Mouse (Mus musculus) WW6 (cell line): ENCODE measurements at regions not wholly inside any gene's neighbourhood (a gene's known extent, or its start where the extent isn't known, plus 50 kb on each side); places are given as distances from the start of the nearest gene placed in this dataset.

ENCODE experiments used
- DNase-seq: peaks from one replicate; pipeline ENCODE4 v3.0.0-alpha.2; 2013; ENCODE audit warnings: low read depth, low spot score

- peak; percentile 11 for DNase-seq
Measured at GRCm38 (mm10) chr12:10738378-10738777, 347.8 kb downstream of the Rdh14 start.
